Comparison of ENCODE assay signal across 8 mouse cellular contexts in genomic region chr14:17005194-17006018, GRCm38 (mm10).
DNase-seq lines count a peak whose midpoint lies in the region; ATAC-seq lines count a peak whose summit lies in the region.

No protein-coding gene starts in this region.

- no peaks in the 10 kb centered on the region for H3K9me3 ChIP-seq in kidney, embryonic 16.5 days (ENCODE audit: low read length)
- H3K9me3 ChIP-seq in heart, embryonic 13.5 days: no peaks in the 10 kb centered on the region
- no peaks in the 10 kb centered on the region for H3K9me3 ChIP-seq in lung, embryonic 16.5 days (ENCODE audit: control insufficient read depth, low read length)

- peak; percentile 77 for ATAC-seq in kidney, embryonic 16.5 days (ENCODE audit: low FRiP score, low TSS enrichment)
- no peak for ATAC-seq in heart, embryonic 13.5 days (ENCODE audit: extremely low read depth, insufficient number of reproducible peaks, low FRiP score, low TSS enrichment)
- ATAC-seq in lung, embryonic 16.5 days (ENCODE audit: low read depth): peak; percentile 97

- H3K9ac ChIP-seq in kidney, embryonic 16.5 days (replicated peaks; ENCODE audit: low read length): no peak overlapping the region
- no peak overlapping the region for H3K9ac ChIP-seq in heart, embryonic 13.5 days
- no peak overlapping the region for H3K9ac ChIP-seq in lung, embryonic 16.5 days (ENCODE audit: low read length)

- WGBS in kidney, embryonic 16.5 days: 50% methylated on average over 6 of the region's 8 CpGs
- 81% methylated on average over 8 of the region's 8 CpGs for WGBS in heart, embryonic 13.5 days
- 67% methylated on average over 7 of the region's 8 CpGs for WGBS in lung, embryonic 16.5 days

- no peak overlapping the region for H3K4me2 ChIP-seq in kidney, embryonic 16.5 days (replicated peaks; ENCODE audit: low read depth, low read length)
- H3K4me2 ChIP-seq in heart, embryonic 13.5 days: no peak overlapping the region
- H3K4me2 ChIP-seq in lung, embryonic 16.5 days (ENCODE audit: low read depth, low read length): no peak overlapping the region

- H3K4me3 ChIP-seq in kidney, embryonic 16.5 days (ENCODE audit: low read length): no peak overlapping the region
- H3K4me3 ChIP-seq in heart, embryonic 13.5 days: no peak overlapping the region
- H3K4me3 ChIP-seq in lung, embryonic 16.5 days (ENCODE audit: low read length): no peak overlapping the region

- no peaks in the 10 kb centered on the region for H3K27me3 ChIP-seq in kidney, embryonic 16.5 days (ENCODE audit: insufficient read depth, low read length)
- no peaks in the 10 kb centered on the region for H3K27me3 ChIP-seq in heart, embryonic 13.5 days (replicated peaks)
- H3K27me3 ChIP-seq in lung, embryonic 16.5 days (ENCODE audit: control insufficient read depth, insufficient read depth, low read depth, low read length): no peaks in the 10 kb centered on the region

- DNase-seq in kidney, adult 9 months: no peak
- DNase-seq in brain, adult 2 months (ENCODE audit: low read depth, low spot score): peak; percentile 49
- no peak for DNase-seq in embryo, embryonic 10.5 days (ENCODE audit: low spot score)
- no peak for DNase-seq in urinary bladder, adult 2 months (ENCODE audit: low spot score)
- no peak for DNase-seq in spleen, adult 18-20 months

- H3K4me1 ChIP-seq in kidney, embryonic 16.5 days (ENCODE audit: insufficient read depth, low read length): peaks cover 6% of the 10 kb centered on the region
- peaks cover 10% of the 10 kb centered on the region for H3K4me1 ChIP-seq in heart, embryonic 13.5 days
- peaks cover 10% of the 10 kb centered on the region for H3K4me1 ChIP-seq in lung, embryonic 16.5 days (replicated peaks; ENCODE audit: control insufficient read depth, insufficient read depth, low read length)

- peak overlapping the region; percentile 32; the same call in 1 of the 2 replicates for H3K27ac ChIP-seq in kidney, embryonic 16.5 days (ENCODE audit: low read length)
- 0 out of 2 replicates have a peak overlapping the region, but pooled peaks have one; percentile 15 for H3K27ac ChIP-seq in heart, embryonic 13.5 days (replicated peaks)
- H3K27ac ChIP-seq in lung, embryonic 16.5 days (ENCODE audit: low read length): peak overlapping the region; percentile 31

- no peaks in the 10 kb centered on the region for H3K36me3 ChIP-seq in kidney, embryonic 16.5 days (ENCODE audit: insufficient read depth, low read length)
- no peaks in the 10 kb centered on the region for H3K36me3 ChIP-seq in heart, embryonic 13.5 days
- no peaks in the 10 kb centered on the region for H3K36me3 ChIP-seq in lung, embryonic 16.5 days (ENCODE audit: control insufficient read depth, insufficient read depth, low read length)
